Mouse (Mus musculus) retina, postnatal 1 day (tissue): ENCODE data around the gene Zfp988.
"Not testable (repeated sequence)": the region's sequence is repeated elsewhere in the genome, so short reads cannot be mapped to it uniquely, and the experiment has no call there.

ENCODE experiments used
- DNase-seq: peaks from one replicate; pipeline ENCODE4 v3.0.0-alpha.2; 2012

Zfp988 gene

DNA sequence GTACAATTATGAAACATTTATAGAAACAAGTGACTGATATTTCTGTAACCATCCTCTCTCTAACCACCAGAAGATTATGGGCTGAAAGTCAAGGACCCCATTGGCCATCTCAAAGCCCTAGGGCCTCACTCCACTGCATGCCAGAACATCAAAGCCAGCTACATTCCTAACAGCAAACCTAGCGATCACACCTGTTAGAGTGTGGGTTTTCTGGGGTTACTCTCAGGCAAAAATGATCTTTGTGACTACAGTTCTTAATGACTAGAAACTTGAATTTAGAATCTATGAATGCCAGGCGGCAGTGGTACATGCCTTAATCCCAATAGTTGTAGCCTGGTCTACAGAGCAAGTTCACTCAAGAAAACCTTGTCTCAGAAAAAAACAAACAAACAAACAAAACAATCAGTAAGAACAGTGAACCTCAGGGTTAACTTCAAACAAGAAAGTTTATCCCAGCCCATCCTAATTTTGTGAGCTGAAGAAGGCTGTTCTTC is 39.6 kb downstream of the Zfp988 start:
- not testable (repeated sequence) for DNase-seq

DNA sequence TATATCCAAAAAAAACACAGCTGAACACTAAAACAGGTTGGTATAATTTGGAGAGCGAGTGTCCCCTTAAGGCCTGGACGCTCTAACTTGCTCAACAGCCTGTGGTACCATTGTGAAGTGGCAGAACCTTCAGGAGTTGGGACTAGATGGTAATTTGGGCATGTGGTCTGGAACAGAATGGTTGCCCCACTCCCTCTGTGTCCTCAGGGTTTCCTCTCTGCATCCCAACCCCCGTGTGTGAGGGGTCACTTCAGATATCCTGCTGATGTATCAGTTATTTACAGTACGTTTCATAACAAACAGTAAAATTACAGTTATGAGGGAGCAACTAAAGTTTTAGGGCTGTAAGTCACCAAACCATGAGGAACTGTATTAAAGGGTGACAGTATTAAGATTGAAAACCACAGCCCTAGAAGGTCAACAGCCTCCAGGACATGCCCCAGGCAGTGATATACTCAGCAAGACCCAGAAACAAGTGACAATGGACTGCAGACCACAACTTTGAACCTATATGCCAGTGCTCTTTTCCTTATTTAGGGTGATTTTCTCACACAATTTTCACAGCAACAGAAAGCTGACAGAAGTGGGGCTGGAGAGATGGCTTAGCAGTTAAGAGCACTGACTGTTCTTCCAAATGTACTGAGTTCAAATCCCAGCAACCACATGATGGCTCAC is 41.0 kb downstream of the Zfp988 start:
- DNase-seq: not testable (repeated sequence)

DNA sequence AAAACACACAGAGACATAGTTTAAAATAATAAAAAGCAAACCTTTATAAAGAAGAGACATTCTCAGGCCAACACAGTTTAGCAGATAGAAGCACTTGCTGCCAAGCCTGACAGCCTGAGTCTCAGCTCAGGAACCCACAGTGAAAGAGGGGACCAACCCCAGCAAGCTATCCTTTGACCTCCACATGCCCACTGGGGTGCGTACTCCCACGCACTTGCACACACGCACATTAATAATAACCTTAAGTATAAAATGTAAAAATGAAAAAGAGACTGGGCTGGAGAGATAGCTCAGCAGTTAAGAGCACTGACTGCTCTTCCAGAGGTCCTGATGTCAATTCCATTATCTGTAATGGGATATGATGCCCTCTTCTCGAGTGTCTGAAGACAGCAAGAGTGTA is 41.8 kb downstream of the Zfp988 start:
- not testable (repeated sequence) for DNase-seq

DNA sequence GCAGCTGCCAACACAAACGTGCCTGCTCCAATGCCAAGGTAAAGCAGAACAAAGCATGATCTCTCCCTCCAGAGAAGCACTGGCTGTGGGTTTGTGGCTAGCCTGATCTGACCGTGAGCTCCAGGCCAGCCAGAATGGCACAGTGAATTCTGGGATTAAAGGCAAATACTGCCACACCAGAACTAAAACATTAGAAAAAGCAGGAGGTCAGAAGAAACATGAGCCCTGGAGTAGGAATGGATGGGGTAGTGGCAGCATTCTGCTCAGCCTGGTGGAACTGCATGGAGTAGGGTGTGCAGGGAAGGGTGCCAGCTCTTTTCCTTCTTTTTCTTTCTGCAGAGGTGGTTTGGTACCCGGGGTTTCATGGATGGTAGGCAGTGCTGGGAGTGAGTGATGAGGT is 42.4 kb downstream of the Zfp988 start:
- DNase-seq: not testable (repeated sequence)

DNA sequence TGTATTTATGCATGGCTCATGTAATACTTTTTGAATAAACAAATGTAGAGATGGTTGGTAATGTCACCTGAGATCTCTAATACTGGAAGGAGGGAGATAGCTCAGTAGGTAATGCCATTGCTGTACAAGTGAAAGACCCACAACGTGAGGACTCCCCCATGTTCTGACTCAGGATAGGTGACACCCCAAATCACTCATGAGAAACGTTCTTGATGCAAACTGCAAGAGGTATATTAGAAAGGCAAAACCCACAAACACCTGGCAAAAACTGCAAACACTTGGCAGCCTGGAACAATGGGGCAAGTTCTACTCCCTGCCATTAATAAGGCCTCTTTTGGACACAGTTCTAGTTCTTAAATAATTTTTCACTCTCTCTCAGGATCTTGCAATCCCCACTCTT is 42.9 kb downstream of the Zfp988 start:
- not testable (repeated sequence) for DNase-seq

DNA sequence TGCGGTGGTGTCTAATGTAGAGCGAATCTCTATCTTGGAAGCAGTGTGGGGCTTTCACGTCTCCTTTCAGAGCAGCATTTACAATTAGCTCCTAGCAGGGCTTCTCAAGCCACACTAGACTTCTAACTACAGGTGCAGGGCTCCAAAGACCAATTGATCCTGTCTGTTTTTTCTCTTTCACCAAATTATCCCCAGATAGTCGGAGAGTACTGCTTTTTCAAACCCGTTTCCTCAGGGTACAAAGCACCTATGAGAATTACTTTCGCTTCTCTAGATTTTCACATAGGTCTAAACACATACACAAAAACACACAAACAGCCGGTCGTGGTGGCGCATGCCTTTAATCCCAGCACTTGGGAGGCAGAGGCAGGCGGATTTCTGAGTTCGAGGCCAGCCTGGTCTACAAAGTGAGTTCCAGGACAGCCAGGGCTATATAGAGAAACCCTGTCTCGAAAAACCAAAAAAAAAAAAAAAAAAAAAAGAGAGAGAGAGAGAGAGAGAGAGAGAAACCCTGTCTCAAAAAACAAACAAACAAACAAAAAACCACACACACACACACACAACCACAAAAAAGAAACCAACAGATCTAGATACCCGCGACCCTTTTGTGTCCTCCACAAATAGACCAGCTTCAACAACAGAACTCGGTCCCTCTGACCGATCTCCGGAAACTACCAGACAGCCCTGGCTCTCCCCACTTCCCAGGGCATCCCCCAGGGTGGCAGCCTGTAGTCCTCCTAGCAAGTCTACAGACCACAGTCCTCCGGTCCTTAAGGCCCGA is 43.6 kb downstream of the Zfp988 start:
- DNase-seq: not testable (repeated sequence)

DNA sequence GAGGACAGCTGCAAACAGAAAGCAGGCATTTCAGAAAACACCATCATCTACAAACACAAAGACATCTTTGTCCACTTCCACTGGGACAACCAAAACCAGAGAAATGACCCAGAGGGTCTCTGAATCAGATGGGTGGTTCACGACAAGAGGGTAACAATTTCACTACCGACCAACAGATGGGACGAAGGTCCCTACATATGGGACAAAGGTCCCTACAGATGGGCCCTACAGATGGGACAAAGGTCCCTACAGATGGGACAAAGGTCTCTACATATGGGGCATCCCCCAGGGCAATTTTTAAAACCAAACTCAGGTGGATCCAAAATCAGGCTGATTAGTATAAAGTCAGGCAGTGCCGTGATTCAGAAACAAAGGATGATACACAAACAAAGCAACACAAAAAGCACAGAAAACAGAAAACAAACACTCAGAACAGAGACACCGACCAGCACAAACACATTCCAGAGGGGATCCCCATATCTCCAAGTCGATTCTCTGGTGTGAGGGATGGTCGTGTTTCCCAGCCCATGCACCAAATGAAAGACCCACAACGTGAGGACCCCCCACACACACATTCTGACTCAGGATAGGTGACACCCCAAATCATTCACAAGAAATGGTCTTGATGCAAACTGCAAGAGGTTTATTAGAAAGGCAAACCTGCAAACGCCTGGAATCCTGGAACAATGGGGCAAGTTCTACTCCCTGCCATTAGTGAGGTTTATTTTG is 44.4 kb downstream of the Zfp988 start:
- DNase-seq: not testable (repeated sequence)

DNA sequence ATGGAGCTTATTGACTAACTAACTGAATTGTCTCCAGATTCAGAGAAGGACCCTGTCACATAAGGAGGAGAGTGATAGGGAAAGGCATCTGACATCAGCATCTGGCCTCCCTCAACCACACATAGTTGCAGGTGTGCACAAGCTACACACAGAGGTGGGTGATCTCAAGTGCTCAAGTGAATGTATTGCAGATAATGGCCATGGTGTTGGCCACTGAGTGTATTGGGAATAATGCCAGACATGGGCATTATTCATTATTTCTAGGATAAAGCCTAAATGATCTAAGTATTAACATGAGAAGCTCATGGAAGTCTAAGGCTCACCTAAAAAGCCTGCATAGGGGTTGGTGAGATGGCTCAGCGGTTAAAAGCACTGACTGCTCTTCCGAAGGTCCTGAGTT is 45.1 kb downstream of the Zfp988 start:
- DNase-seq: not testable (repeated sequence)

DNA sequence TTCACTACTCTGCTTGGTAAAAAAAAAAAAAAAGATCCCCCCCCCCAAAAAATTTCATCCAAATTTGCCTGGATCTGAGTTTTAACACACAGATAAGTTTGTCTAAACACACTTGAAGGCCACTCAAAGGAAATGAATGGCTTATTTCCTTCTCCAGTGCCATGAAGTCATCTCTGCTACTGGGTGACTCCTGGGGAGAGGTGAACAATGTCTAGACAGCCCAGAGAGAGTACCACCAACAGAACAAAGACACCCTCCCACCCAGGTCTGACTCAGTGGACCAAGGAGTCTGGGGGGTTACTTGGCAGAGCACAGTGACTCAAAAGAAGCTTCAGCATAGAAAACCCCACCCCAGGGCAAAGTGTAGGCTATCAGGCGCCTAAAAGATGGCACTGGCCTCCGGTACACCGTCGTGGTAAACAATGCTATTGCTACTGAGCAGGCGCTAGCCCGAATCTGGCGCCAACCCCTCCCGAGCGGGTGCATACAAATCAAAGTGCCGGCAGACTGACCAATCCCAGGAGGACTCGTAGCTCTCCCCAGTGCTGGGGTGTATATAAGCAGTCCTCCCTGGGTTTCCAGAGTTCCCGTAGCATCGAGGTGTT is 46.0 kb downstream of the Zfp988 start:
- DNase-seq: not testable (repeated sequence)

DNA sequence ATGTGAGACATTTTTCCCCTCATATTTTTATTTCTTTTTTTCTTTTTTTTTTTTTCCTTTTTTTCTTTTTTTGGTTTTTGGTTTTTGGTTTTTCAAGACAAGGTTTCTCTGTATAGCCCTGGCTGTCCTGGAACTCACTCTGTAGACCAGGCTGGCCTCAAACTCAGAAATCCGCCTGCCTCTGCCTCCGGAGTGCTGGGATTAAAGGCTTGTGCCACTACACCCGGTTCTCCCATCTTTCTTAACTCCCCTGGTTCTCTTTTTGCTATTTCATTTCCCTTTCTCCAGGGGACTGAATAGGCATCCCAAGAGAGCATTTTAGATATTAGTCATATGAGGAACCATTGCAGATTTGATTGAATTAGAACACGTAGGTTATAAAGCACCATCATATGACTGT is 48.2 kb downstream of the Zfp988 start:
- not testable (repeated sequence) for DNase-seq

DNA sequence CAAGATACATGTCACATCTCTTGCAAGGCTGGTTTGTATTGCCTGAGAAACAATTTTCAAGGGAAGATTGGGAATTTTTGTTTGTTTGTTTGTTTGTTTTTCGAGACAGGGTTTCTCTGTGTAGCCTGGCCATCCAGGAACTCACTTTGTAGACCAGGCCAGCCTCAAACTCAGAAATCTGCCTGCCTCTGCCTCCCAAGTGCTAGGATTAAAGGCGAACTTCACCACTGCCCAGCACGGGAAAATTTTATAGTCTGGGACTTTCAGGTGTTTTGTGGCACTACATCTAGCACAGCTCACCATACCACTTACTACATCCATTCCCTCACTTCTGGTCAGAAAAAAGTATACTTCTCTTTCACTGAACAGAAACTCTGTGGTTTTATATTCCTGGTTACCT is 50.6 kb downstream of the Zfp988 start:
- DNase-seq: not testable (repeated sequence)

DNA sequence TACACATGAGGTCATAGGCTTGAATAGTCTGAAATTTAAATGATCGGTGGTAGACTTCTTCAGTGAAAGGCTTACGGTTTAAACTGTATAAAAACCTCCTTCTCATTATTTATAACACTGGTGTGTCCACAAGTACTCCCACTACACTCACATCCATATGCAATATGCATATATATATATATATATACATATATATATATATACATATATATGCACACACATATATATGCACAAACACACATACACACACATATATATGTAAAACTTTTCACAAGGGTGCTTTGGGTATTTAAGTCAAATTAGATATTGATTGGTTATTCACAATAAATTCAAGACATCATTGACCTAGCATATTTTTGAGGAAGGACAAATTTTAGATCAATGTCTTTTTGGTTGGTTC is 51.7 kb downstream of the Zfp988 start:
- not testable (repeated sequence) for DNase-seq

DNA sequence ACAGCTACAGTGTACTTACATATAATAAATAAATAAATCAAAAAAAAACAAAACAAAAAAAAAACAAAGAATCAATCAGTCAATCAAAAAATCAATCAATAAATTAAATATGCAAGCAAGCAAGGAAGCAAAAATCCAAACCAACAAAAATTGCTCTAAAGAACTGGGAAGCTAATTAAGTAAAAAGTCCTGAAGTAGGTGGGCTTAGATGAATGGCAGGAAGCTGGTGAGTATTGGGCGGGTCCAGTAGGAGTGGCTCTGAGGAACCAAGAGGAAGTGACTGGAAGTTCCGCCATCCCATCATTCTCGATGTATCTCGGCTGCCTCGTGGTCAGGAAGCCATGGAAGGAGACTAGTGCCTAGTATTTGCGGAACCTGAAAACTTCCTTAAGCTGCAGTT is 55.5 kb downstream of the Zfp988 start, which contains the start of gene Zfp978:
Zfp978 (plus strand) TSS at position 301 of the 400 bp plus-strand sequence.
- not testable (repeated sequence) for DNase-seq

DNA sequence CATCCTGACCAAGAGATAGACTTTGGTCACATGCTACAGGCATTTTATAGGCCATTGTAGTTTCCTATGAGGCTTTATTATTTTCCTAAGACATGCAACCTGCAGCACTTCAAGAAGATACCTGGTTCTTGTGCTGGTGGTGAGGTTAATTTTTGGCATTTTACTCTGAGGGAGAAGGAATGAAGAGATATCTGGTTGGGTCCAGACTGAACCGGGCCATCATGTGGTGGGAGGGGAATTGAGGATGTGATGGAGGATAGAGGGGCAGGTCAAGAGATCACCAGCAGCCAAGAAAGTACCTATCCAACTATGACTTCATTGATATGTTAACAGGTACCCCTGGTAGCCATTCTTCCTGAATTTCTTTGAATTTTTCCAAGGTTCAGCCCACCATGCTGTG is 56.4 kb downstream of the Zfp988 start:
- not testable (repeated sequence) for DNase-seq

DNA sequence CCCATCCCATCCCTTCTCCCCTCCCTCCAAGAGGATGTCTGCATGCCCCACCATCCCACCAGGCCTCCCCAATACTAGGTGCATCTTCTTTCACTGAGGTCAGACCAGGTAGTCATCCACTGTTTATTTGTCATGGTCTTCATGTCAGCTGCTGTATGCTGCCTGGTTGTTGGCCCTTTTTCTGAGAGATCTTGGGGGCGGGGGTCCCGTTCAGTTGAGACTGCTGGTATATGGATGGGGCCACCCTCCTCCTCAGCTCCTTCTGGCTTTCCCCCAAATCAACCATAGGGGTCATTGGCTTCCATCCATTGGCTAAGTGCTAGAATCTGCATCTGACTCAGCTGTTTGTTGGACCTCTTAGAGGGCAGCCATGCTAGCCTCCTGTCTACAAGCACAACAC is 64.1 kb downstream of the Zfp988 start:
- DNase-seq: not testable (repeated sequence)

DNA sequence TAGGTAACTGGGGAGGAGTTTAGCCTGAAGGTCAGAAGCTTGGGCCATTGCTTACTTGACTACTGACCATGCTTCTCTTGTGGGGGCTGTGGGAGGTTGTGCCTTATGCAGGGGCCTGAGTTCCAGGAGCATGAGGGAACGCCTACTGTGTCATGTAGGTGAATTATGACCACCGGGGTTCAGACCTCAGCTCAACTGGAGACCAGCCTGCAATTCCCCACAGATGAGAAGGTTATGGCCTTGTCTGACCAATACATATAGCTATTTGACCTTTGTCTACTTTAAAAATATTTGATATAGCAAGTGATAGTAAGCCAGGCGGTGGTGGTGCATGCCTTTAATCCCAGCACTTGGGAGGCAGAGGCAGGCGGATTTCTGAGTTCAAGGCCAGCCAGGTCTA is 77.7 kb downstream of the Zfp988 start:
- not testable (repeated sequence) for DNase-seq
